Mouse (Mus musculus) liver, embryonic 14.5 days (tissue): ENCODE results near the gene Tpte. TPM values are rescaled to one million over a fixed set of nuclear protein-coding genes. Genes with fewer than 3 reads are reported as not detected.

Experiments
- ATAC-seq: fragments of 200-750 bp; cut with Nextera tagmentation; 2 replicates; pipeline ENCODE4 v1.8.0; 2017; ENCODE audit warnings: moderate number of reproducible peaks, mild to moderate bottlenecking, moderate library complexity; ENCODE audit not compliant: insufficient read depth
- DNase-seq, 3 experiments: peaks; one replicate each; pipeline ENCODE4 v3.0.0-alpha.2; 2012 to 2013; ENCODE audit warnings: low read depth in 3 of 3, low spot score in 3 of 3
- H3K27ac ChIP-seq: fragments of 300-500 bp; sonication (generic); 2 replicates; pipeline ENCODE4 v1.5.1; 2014; ENCODE audit warnings: moderate library complexity, mild to moderate bottlenecking, control low read depth, inconsistent platforms
- H3K27me3 ChIP-seq: fragments of 300-500 bp; sonication (generic); 2 replicates; pipeline ENCODE4 v1.6.1; 2014; ENCODE audit warnings: mild to moderate bottlenecking, low read length, moderate library complexity; ENCODE audit not compliant: control insufficient read depth, insufficient read depth
- H3K36me3 ChIP-seq: fragments of 300-500 bp; sonication (generic); replicated peaks from 2 replicates; pipeline ENCODE4 v1.6.1; 2014; ENCODE audit warnings: low read depth; ENCODE audit not compliant: control insufficient read depth, insufficient read depth
- H3K4me1 ChIP-seq, 2 experiments: fragments of 200-500 bp in 1 of 2; fragments of 300-500 bp in 1 of 2; sonication (generic) in 1 of 2; replicated peaks; 2 replicates each; pipeline ENCODE4 v1.6.1; 2012 to 2014; ENCODE audit warnings: antibody characterized with exemption in 1 of 2, inconsistent platforms in 1 of 2, low read length in 1 of 2; ENCODE audit not compliant: control insufficient read depth in 2 of 2, insufficient read depth in 2 of 2
- H3K4me2 ChIP-seq: fragments of 300-500 bp; sonication (generic); 2 replicates; pipeline ENCODE4 v1.6.1; 2014; ENCODE audit warnings: low read depth, mild to moderate bottlenecking, control low read depth, moderate library complexity
- H3K4me3 ChIP-seq, 2 experiments: fragments of 200-500 bp in 1 of 2; fragments of 300-500 bp in 1 of 2; sonication (generic) in 1 of 2; 2 replicates each; pipeline ENCODE4 v1.5.1; 2012 to 2014; ENCODE audit warnings: low read depth in 2 of 2, low read length in 2 of 2, mild to moderate bottlenecking in 2 of 2, control low read depth in 1 of 2, inconsistent platforms in 1 of 2, moderate library complexity in 1 of 2; ENCODE audit not compliant: insufficient read depth in 1 of 2
- H3K9ac ChIP-seq: fragments of 300-500 bp; sonication (generic); replicated peaks from 2 replicates; pipeline ENCODE4 v1.6.1; 2014; ENCODE audit warnings: mild to moderate bottlenecking, control low read depth, moderate library complexity
- H3K9me3 ChIP-seq: fragments of 300-500 bp; sonication (generic); 2 replicates; pipeline ENCODE4 v1.6.1; 2016; ENCODE audit warnings: low read length, mixed read lengths; ENCODE audit not compliant: control insufficient read depth
- CTCF ChIP-seq: IDR thresholded peaks from 2 replicates; pipeline ENCODE4 v1.5.1; 2016; ENCODE audit warnings: antibody characterized with exemption, low read depth, control low read depth
- EP300 ChIP-seq: IDR thresholded peaks from 2 replicates; pipeline ENCODE4 v1.6.1; 2016; ENCODE audit warnings: antibody characterized with exemption, low read depth
- WGBS: fragments of 180-500 bp; shearing (Covaris S2); extraction: QIAGEN DNeasy Blood & Tissue Kit; methylation state at CpG from one replicate; pipeline ENCODE4 v1.1.7; 2014; ENCODE audit not compliant: insufficient replicate concordance; 5-methylcytosine and 5-hydroxymethylcytosine counted together
- polyA plus RNA-seq, 2 experiments: library from polyadenylated mRNA; depleted of rRNA in 1 of 2; stranded (reverse) in 1 of 2; unstranded in 1 of 2; fragments of >200 nt; fragmentation: Nextera tagmentation in 1 of 2; extraction: Ambion mirVana in 1 of 2; gene quantifications; 2 replicates each; pipeline versions ENCODE4 v1.2.1 to v1.2.3; 2012 to 2014

Gene Tpte
- polyA plus RNA-seq, 2 experiments = not detected

DNA sequence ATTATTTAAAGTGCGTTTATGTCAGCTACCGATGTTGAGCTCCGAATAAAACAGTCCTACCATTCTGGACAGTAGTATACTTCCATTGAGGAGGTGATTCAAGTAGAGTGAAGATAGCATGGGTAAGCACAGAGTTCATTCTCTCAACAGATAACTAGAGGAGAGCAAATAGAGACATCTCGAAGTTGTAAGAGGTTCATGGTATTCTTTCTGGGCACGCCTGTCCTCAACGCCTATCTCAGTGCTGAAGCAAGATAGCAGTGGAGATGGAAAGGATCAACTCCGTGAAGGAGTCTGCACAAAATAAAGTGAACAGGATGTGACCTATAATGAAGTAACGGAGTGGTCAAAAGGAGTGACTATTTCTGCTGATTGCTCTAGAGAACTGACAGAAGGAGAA is 128.7 kb downstream of the Tpte start:
- TF ChIP-seq EP300 (no peak), CTCF (no peak)
- Histone ChIP-seq H3K27me3 (no peaks in the 10 kb centered on the region), H3K9me3 (no peaks in the 10 kb centered on the region), H3K36me3 (no peaks in the 10 kb centered on the region), H3K4me1 (peaks cover 9 to 17% of the 10 kb centered on the region in 2 experiments), H3K27ac (no peak overlapping the region; the same call in 1 of the 2 replicates), H3K4me2 (peak overlapping the region; percentile 87), H3K9ac (peak overlapping the region; percentile 91), H3K4me3 (peak overlapping the region; percentile 83 to 96)
- ATAC-seq (0 out of 2 replicates have a peak, but pooled peaks have one; percentile 12), DNase-seq (no peak)
- 6% methylated on average over 8 of the region's 8 CpGs for WGBS

Other genes with a start within 250 kb of the Tpte start
- 8.4 and 9.4 TPM in 2 replicates for gene Atp7b, start 223.1 kb upstream of the Tpte start, polyA plus RNA-seq (2012; rRNA removed)
- 10.4 and 12.0 TPM in 2 replicates for gene Atp7b, start 223.1 kb upstream of the Tpte start, polyA plus RNA-seq (2014; fragmentation: Nextera tagmentation; extraction: Ambion mirVana)
- 2.3 and 3.1 TPM in 2 replicates for gene Alg11, start 222.7 kb upstream of the Tpte start, polyA plus RNA-seq (2012; rRNA removed)
- 5.1 and 5.4 TPM in 2 replicates for gene Alg11, start 222.7 kb upstream of the Tpte start, polyA plus RNA-seq (2014; fragmentation: Nextera tagmentation; extraction: Ambion mirVana)
- 0.07 TPM in 1 of 2 replicates, not detected in the other for gene Nek5, start 158.4 kb upstream of the Tpte start, polyA plus RNA-seq (2012; rRNA removed)
- 0.08 TPM in 1 of 2 replicates, not detected in the other for gene Nek5, start 158.4 kb upstream of the Tpte start, polyA plus RNA-seq (2014; fragmentation: Nextera tagmentation; extraction: Ambion mirVana)
- gene Nek3, start 117.0 kb upstream of the Tpte start, polyA plus RNA-seq (2012; rRNA removed) = 0.92 and 1.8 TPM in 2 replicates
- 1.4 and 1.7 TPM in 2 replicates for gene Nek3, start 117.0 kb upstream of the Tpte start, polyA plus RNA-seq (2014; fragmentation: Nextera tagmentation; extraction: Ambion mirVana)
- 13.7 and 21.7 TPM in 2 replicates for gene Ckap2, start 97.6 kb upstream of the Tpte start, polyA plus RNA-seq (2012; rRNA removed)
- gene Ckap2, start 97.6 kb upstream of the Tpte start, polyA plus RNA-seq (2014; fragmentation: Nextera tagmentation; extraction: Ambion mirVana) = 21.6 and 22.4 TPM in 2 replicates
- 3.2 and 4.9 TPM in 2 replicates for gene Vps36, start 90.6 kb upstream of the Tpte start, polyA plus RNA-seq (2012; rRNA removed)
- 7.8 and 8.4 TPM in 2 replicates for gene Vps36, start 90.6 kb upstream of the Tpte start, polyA plus RNA-seq (2014; fragmentation: Nextera tagmentation; extraction: Ambion mirVana)
- 0.80 and 0.94 TPM in 2 replicates for gene Thsd1, start 56.1 kb upstream of the Tpte start, polyA plus RNA-seq (2012; rRNA removed)
- gene Thsd1, start 56.1 kb upstream of the Tpte start, polyA plus RNA-seq (2014; fragmentation: Nextera tagmentation; extraction: Ambion mirVana) = 1.1 and 1.3 TPM in 2 replicates
- 6.5 and 8.7 TPM in 2 replicates for gene Slc25a15, start 115.2 kb downstream of the Tpte start, polyA plus RNA-seq (2012; rRNA removed)
- 17.2 and 19.3 TPM in 2 replicates for gene Slc25a15, start 115.2 kb downstream of the Tpte start, polyA plus RNA-seq (2014; fragmentation: Nextera tagmentation; extraction: Ambion mirVana)
- 6.5 and 12.0 TPM in 2 replicates for gene Mrps31, start 127.9 kb downstream of the Tpte start, polyA plus RNA-seq (2012; rRNA removed)
- 28.3 and 29.3 TPM in 2 replicates for gene Mrps31, start 127.9 kb downstream of the Tpte start, polyA plus RNA-seq (2014; fragmentation: Nextera tagmentation; extraction: Ambion mirVana)